Mouse (Mus musculus) CH12.LX (cell line): ENCODE data around the gene Helz2. TPM values are rescaled to one million over a fixed set of nuclear protein-coding genes. Genes with fewer than 3 reads are reported as not detected.

Experiments used
- DNase-seq: peaks from one replicate; pipeline ENCODE4 v3.0.0-alpha.2; 2013; ENCODE audit errors: extremely low read depth
- H3K27ac ChIP-seq: 2 replicates; pipeline ENCODE4 v1.5.1; 2012; ENCODE audit warnings: low read depth, mild to moderate bottlenecking, control low read depth, moderate library complexity; ENCODE audit not compliant: insufficient read depth
- H3K27me3 ChIP-seq: replicated peaks from 2 replicates; pipeline ENCODE3; 2012; ENCODE audit warnings: inconsistent platforms
- H3K36me3 ChIP-seq, 2 experiments: replicated peaks in 1 of 2; 2 replicates each; pipeline versions ENCODE3 to v1.6.1; 2012; ENCODE audit warnings: inconsistent platforms in 1 of 2, low read length in 1 of 2, mild to moderate bottlenecking in 1 of 2, mixed read lengths in 1 of 2, moderate library complexity in 1 of 2; ENCODE audit not compliant: control insufficient read depth in 1 of 2, insufficient read depth in 1 of 2
- H3K4me1 ChIP-seq, 2 experiments: 2 replicates each; pipeline ENCODE4 v1.6.1; 2012; ENCODE audit warnings: inconsistent platforms in 1 of 2, moderate library complexity in 1 of 2; ENCODE audit not compliant: insufficient read depth in 2 of 2, control insufficient read depth in 1 of 2
- H3K4me2 ChIP-seq: 2 replicates; pipeline ENCODE4 v1.6.1; 2012; ENCODE audit warnings: low read depth, mild to moderate bottlenecking, control low read depth; ENCODE audit not compliant: poor library complexity, insufficient read depth, severe bottlenecking
- H3K4me3 ChIP-seq, 3 experiments: fragments of 150-350 bp in 1 of 3; sonication (generic) in 1 of 3; replicated peaks in 1 of 3; 2 replicates each; pipeline versions ENCODE3 to v1.5.1; 2011 to 2012; ENCODE audit warnings: low read depth in 2 of 3, low read length in 2 of 3, mild to moderate bottlenecking in 2 of 3, moderate library complexity in 2 of 3, control low read depth in 1 of 3, improper control_type of control experiment in 1 of 3, inconsistent platforms in 1 of 3, mixed read lengths in 1 of 3; ENCODE audit not compliant: poor library complexity in 1 of 3
- H3K79me2 ChIP-seq: replicated peaks from 2 replicates; pipeline ENCODE4 v1.6.1; 2012; ENCODE audit warnings: mild to moderate bottlenecking, moderate library complexity; ENCODE audit not compliant: control insufficient read depth, poor library complexity, insufficient read depth, severe bottlenecking; ENCODE audit errors: extremely low read depth
- H3K9ac ChIP-seq: 2 replicates; pipeline ENCODE4 v1.6.1; 2012; ENCODE audit warnings: low read depth, mild to moderate bottlenecking, control low read depth, moderate library complexity; ENCODE audit not compliant: insufficient read depth
- H3K9me3 ChIP-seq: replicated peaks from 2 replicates; pipeline ENCODE3; 2012; ENCODE audit warnings: low read length, inconsistent platforms, mixed read lengths
- CHD2 ChIP-seq: IDR thresholded peaks from 2 replicates; pipeline ENCODE4 v1.6.1; 2011; ENCODE audit warnings: low read length, improper control_type of control experiment
- ELF1 ChIP-seq: IDR thresholded peaks from 2 replicates; pipeline ENCODE4 v1.6.1; 2014; ENCODE audit warnings: low read depth, mild to moderate bottlenecking, inconsistent platforms, low read length, improper control_type of control experiment
- ETS1 ChIP-seq: conservative IDR thresholded peaks from 2 replicates; pipeline ENCODE4 v1.6.1; 2012; ENCODE audit warnings: low read depth, mild to moderate bottlenecking, inconsistent platforms, low read length, improper control_type of control experiment, moderate library complexity
- KAT2A ChIP-seq: IDR thresholded peaks from 2 replicates; pipeline ENCODE4 v1.6.1; 2012; ENCODE audit warnings: low read length, improper control_type of control experiment, inconsistent platforms; ENCODE audit not compliant: insufficient replicate concordance
- ZC3H11A ChIP-seq: IDR thresholded peaks from 2 replicates; pipeline ENCODE4 v1.6.1; 2012; ENCODE audit warnings: low read depth, mild to moderate bottlenecking, inconsistent platforms, low read length, improper control_type of control experiment
- ZKSCAN1 ChIP-seq: IDR thresholded peaks from 2 replicates; pipeline ENCODE4 v1.6.1; 2012; ENCODE audit warnings: low read depth, inconsistent platforms, low read length, improper control_type of control experiment, borderline replicate concordance
- ZNF384 ChIP-seq: IDR thresholded peaks from 2 replicates; pipeline ENCODE4 v1.6.1; 2012; ENCODE audit warnings: low read depth, low read length, improper control_type of control experiment, inconsistent platforms
- dilution Hi-C: fragments of 300-500 bp; cut with MboI; formaldehyde crosslinking; loops from 2 replicates; pipeline ENCODE4 v1.14.3; 2020; ENCODE audit warnings: low sequenced_read_pairs; ENCODE audit not compliant: extremely low pct_unique_long_range_greater_than_20kb, extremely low pct_ligation_motif_present
- in situ Hi-C: fragments of 300-500 bp; cut with MboI; formaldehyde crosslinking; loops from 3 replicates; pipeline ENCODE4 v1.14.3; 2019; ENCODE audit warnings: low sequenced_read_pairs, low pct_ligation_motif_present, low pct_unique_long_range_greater_than_20kb, mixed read lengths
- polyA plus RNA-seq: library from polyadenylated mRNA; unstranded; fragments of >175 nt; gene quantifications from 2 replicates; pipeline ENCODE4 v1.2.1, GENCODE M21; 2012; ENCODE audit warnings: low read depth; ENCODE audit not compliant: insufficient read length
- total RNA-seq, 2 experiments: library from RNA; depleted of rRNA; stranded (reverse); fragments of 300-350 nt in 1 of 2; fragments of >200 nt in 1 of 2; gene quantifications; 2 replicates each; pipeline ENCODE4 v1.2.3; 2012 to 2014

Helz2 gene
- total and polyA plus RNA-seq, 3 experiments = 5.6 to 18.3 (median 18.0) TPM

GRCm38 (mm10) chr2:181178471-181178870 lies 63.4 kb downstream of the Helz2 start:
- dilution Hi-C loops = no loop called here
- no peak for DNase-seq
- H3K27ac ChIP-seq = no peak overlapping the region
- no peaks in the 10 kb centered on the region for H3K9me3 ChIP-seq
- no peak overlapping the region for H3K9ac ChIP-seq
- in situ Hi-C loops = loop anchor here (25.0 kb wide), 1 partner anchor 309 kb away; the partner anchor contains the start of genes Abhd16b and Tpd52l2
- H3K27me3 ChIP-seq = peaks cover 5% of the 10 kb centered on the region
- TF ChIP-seq CHD2 = no peak
- TF ChIP-seq ZKSCAN1 = no peak
- TF ChIP-seq ETS1 = no peak
- no peak for TF ChIP-seq ZC3H11A
- TF ChIP-seq, all 38 proteins: peak for 0
- no peaks in the 10 kb centered on the region for H3K36me3 ChIP-seq
- peaks cover 0 to 2% of the 10 kb centered on the region in 2 experiments; a peak in 1 of 4 replicates for H3K4me1 ChIP-seq
- no peaks in the 10 kb centered on the region for H3K79me2 ChIP-seq
- H3K4me2 ChIP-seq = no peak overlapping the region
- no peak overlapping the region for H3K4me3 ChIP-seq

DNA sequence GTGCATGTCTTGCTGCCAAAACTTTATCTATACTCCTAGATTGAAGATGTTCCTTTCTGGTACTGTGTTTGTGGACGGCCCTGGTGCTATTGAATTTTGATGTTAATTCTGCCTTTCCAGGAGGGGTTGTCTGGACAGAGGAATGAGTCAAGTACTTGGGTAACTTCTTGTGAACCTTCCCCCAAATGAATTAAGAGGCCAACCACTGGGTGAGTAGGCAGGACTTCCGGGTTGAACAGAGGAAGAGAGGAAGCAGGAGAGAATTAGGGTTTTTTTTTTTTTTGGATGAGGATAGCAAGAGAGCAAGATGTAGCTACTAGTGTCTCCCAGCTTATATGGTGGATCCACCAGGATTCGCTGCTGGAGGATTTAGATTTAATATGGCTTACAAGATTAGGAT lies 63.8 kb downstream of the Helz2 start:
- TF ChIP-seq KAT2A = no peak
- TF ChIP-seq ELF1 = peak; percentile 54
- TF ChIP-seq ZNF384 = peak; percentile 26; the same call in 1 of the 2 replicates

More for the DNA sequence above, 63.8 kb downstream of the Helz2 start:
- Histone ChIP-seq H3K36me3 (no peaks in the 10 kb centered on the region), H3K4me2 (no peak overlapping the region), H3K4me1 (peaks cover 0 to 2% of the 10 kb centered on the region in 2 experiments; a peak in 1 of 4 replicates), H3K27me3 (peaks cover 5% of the 10 kb centered on the region), H3K4me3 (no peak overlapping the region), H3K27ac (no peak overlapping the region), H3K9ac (no peak overlapping the region), H3K79me2 (no peaks in the 10 kb centered on the region), H3K9me3 (no peaks in the 10 kb centered on the region)
- in situ Hi-C loops (loop anchor here (25.0 kb wide), 1 partner anchor 309 kb away; the partner anchor contains the start of genes Abhd16b and Tpd52l2), dilution Hi-C loops (no loop called here)
- DNase-seq = no peak

Other genes with a start within 250 kb of the Helz2 start
- not detected in 2 replicates for gene Chrna4, start 198.5 kb downstream of the Helz2 start, total RNA-seq (2012; rRNA removed)
- not detected in 2 replicates for gene Chrna4, start 198.5 kb downstream of the Helz2 start, total RNA-seq (2014; rRNA removed)
- gene Chrna4, start 198.5 kb downstream of the Helz2 start, polyA plus RNA-seq = not detected in 2 replicates
- gene Kcnq2, start 106.7 kb downstream of the Helz2 start, total RNA-seq (2012; rRNA removed) = 0.04 TPM in 2 replicates
- gene Kcnq2, start 106.7 kb downstream of the Helz2 start, total RNA-seq (2014; rRNA removed) = not detected in 2 replicates
- gene Kcnq2, start 106.7 kb downstream of the Helz2 start, polyA plus RNA-seq = not detected in 2 replicates
- not detected in 2 replicates for gene Eef1a2, start 85.0 kb downstream of the Helz2 start, total RNA-seq (2012; rRNA removed)
- not detected in 2 replicates for gene Eef1a2, start 85.0 kb downstream of the Helz2 start, total RNA-seq (2014; rRNA removed)
- gene Eef1a2, start 85.0 kb downstream of the Helz2 start, polyA plus RNA-seq = not detected in 2 replicates
- gene Ppdpf, start 54.8 kb downstream of the Helz2 start, total RNA-seq (2012; rRNA removed) = 60.0 and 68.9 TPM in 2 replicates
- 57.6 and 71.2 TPM in 2 replicates for gene Ppdpf, start 54.8 kb downstream of the Helz2 start, total RNA-seq (2014; rRNA removed)
- gene Ppdpf, start 54.8 kb downstream of the Helz2 start, polyA plus RNA-seq = 75.5 and 113 TPM in 2 replicates
- gene Ptk6, start 39.2 kb downstream of the Helz2 start, total RNA-seq (2012; rRNA removed) = 0.04 and 0.17 TPM in 2 replicates
- gene Ptk6, start 39.2 kb downstream of the Helz2 start, total RNA-seq (2014; rRNA removed) = 0.05 TPM in 1 of 2 replicates, not detected in the other
- gene Ptk6, start 39.2 kb downstream of the Helz2 start, polyA plus RNA-seq = 0.07 and 0.09 TPM in 2 replicates
- 0.08 and 0.17 TPM in 2 replicates for gene Srms, start 28.8 kb downstream of the Helz2 start, total RNA-seq (2012; rRNA removed)
- 0.13 and 0.14 TPM in 2 replicates for gene Srms, start 28.8 kb downstream of the Helz2 start, total RNA-seq (2014; rRNA removed)
- gene Srms, start 28.8 kb downstream of the Helz2 start, polyA plus RNA-seq = 0.41 TPM in 1 of 2 replicates, not detected in the other
- 0.25 and 0.59 TPM in 2 replicates for gene Fndc11, start 22.0 kb downstream of the Helz2 start, total RNA-seq (2012; rRNA removed)
- not detected in 2 replicates for gene Fndc11, start 22.0 kb downstream of the Helz2 start, total RNA-seq (2014; rRNA removed)
- gene Fndc11, start 22.0 kb downstream of the Helz2 start, polyA plus RNA-seq = not detected in 2 replicates
- 14.2 and 17.3 TPM in 2 replicates for gene Gmeb2, start 46.0 kb upstream of the Helz2 start, total RNA-seq (2012; rRNA removed)
- 11.1 and 11.6 TPM in 2 replicates for gene Gmeb2, start 46.0 kb upstream of the Helz2 start, total RNA-seq (2014; rRNA removed)
- gene Gmeb2, start 46.0 kb upstream of the Helz2 start, polyA plus RNA-seq = 20.4 and 20.7 TPM in 2 replicates
- not detected in 2 replicates for gene Stmn3, start 72.5 kb upstream of the Helz2 start, total RNA-seq (2012; rRNA removed)
- not detected in 2 replicates for gene Stmn3, start 72.5 kb upstream of the Helz2 start, total RNA-seq (2014; rRNA removed)
- not detected in 2 replicates for gene Stmn3, start 72.5 kb upstream of the Helz2 start, polyA plus RNA-seq
- 65.4 and 83.8 TPM in 2 replicates for gene Rtel1, start 77.7 kb upstream of the Helz2 start, total RNA-seq (2012; rRNA removed)
- gene Rtel1, start 77.7 kb upstream of the Helz2 start, total RNA-seq (2014; rRNA removed) = 67.6 and 74.9 TPM in 2 replicates
- 70.7 and 89.2 TPM in 2 replicates for gene Rtel1, start 77.7 kb upstream of the Helz2 start, polyA plus RNA-seq
- 23.9 and 29.8 TPM in 2 replicates for gene Zgpat, start 122.9 kb upstream of the Helz2 start, total RNA-seq (2012; rRNA removed)
- 18.4 and 19.3 TPM in 2 replicates for gene Zgpat, start 122.9 kb upstream of the Helz2 start, total RNA-seq (2014; rRNA removed)
- 20.9 and 21.1 TPM in 2 replicates for gene Zgpat, start 122.9 kb upstream of the Helz2 start, polyA plus RNA-seq
- 29.2 and 35.5 TPM in 2 replicates for gene Arfrp1, start 123.4 kb upstream of the Helz2 start, total RNA-seq (2012; rRNA removed)
- gene Arfrp1, start 123.4 kb upstream of the Helz2 start, total RNA-seq (2014; rRNA removed) = 45.3 and 46.0 TPM in 2 replicates
- 55.6 and 72.7 TPM in 2 replicates for gene Arfrp1, start 123.4 kb upstream of the Helz2 start, polyA plus RNA-seq
- gene Lime1, start 138.1 kb upstream of the Helz2 start, total RNA-seq (2012; rRNA removed) = 59.7 and 61.8 TPM in 2 replicates
- 61.5 and 67.0 TPM in 2 replicates for gene Lime1, start 138.1 kb upstream of the Helz2 start, total RNA-seq (2014; rRNA removed)
- 70.7 and 73.9 TPM in 2 replicates for gene Lime1, start 138.1 kb upstream of the Helz2 start, polyA plus RNA-seq
- gene Zbtb46, start 217.4 kb upstream of the Helz2 start, total RNA-seq (2012; rRNA removed) = 4.1 and 9.3 TPM in 2 replicates
- 6.2 and 6.7 TPM in 2 replicates for gene Zbtb46, start 217.4 kb upstream of the Helz2 start, total RNA-seq (2014; rRNA removed)
- 5.3 and 6.0 TPM in 2 replicates for gene Zbtb46, start 217.4 kb upstream of the Helz2 start, polyA plus RNA-seq